Mouse (Mus musculus): ENCODE measurements around the gene Krt26.

Gene Krt26

GRCm38 (mm10) chr11:99284011-99284410, 53.8 kb downstream of the Krt26 start:
- DNase-seq (ENCODE audit: low spot score), result no peak

- DNase-seq (ENCODE audit: low spot score), result no peak
These were observed 54.4 kb downstream of the Krt26 start for GRCm38 (mm10) chr11:99283334-99283733.

- DNase-seq (ENCODE audit: low spot score), result no peak
These were observed 56.6 kb downstream of the Krt26 start for GRCm38 (mm10) chr11:99281116-99281515.

- DNase-seq (ENCODE audit: low spot score), result no peak
These were observed 57.8 kb downstream of the Krt26 start for GRCm38 (mm10) chr11:99279986-99280385.
